Mouse (Mus musculus) urinary bladder, adult 2 months (tissue): Measurements from ENCODE around the gene Vmn1r120. TPM values are rescaled to one million over a fixed set of nuclear protein-coding genes. Genes with fewer than 3 reads are reported as not detected.
"Not testable (repeated sequence)": the region's sequence is repeated elsewhere in the genome, so short reads cannot be mapped to it uniquely, and the experiment has no call there.

ENCODE experiments used
- DNase-seq: peaks from one replicate; pipeline ENCODE4 v3.0.0; 2022; ENCODE audit warnings: low spot score
- polyA plus RNA-seq: library from polyadenylated mRNA; depleted of rRNA; stranded (reverse); fragments of >200 nt; gene quantifications from 2 replicates; pipeline ENCODE4 v1.2.3, GENCODE M21; 2012; rRNA removed

The Vmn1r120 gene
- polyA plus RNA-seq: not detected in 2 replicates

DNA sequence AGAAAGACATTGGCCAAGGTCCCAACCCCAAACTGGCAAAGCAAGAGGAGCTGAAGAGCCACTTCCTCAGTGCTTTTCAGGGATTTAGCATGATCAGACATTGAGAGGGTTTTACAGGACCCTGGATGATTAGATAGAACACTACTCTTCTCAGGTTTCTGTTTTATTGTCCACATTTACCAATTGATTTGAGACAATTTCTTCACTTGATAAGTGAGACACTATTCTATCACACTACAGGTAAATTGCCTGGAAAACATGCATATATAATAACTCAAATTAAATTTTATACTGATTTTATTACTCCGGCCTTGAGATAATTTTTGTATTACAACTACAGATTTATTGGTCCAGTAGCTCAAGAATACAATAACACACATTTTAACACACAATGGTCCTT, at the start of gene Vmn1r120:
Gene Vmn1r120, minus strand, starts transcription at position 101 of the 400 bp plus-strand sequence.
- not testable (repeated sequence) for DNase-seq

DNA sequence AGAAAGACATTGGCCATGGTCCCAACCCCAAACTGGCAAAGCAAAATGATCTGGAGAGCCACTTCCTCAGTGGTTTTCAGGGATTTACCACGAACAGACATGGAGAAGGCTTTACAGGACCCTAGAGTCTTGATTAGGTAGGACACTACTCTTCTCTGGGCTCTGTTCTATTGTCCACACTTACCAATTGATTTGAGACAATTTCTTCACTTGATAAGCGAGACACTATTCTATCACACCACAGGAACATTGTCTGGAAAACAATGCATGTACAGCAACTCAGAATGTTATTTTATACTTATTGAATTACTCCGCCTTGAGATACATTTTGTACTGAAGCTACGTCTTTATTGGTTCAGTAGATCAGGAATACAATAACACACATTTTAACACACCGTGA, 44.8 kb upstream of the Vmn1r120 start, which contains the start of gene Vmn1r121:
Gene Vmn1r121, minus strand, starts transcription at position 101 of the 400 bp plus-strand sequence.
- not testable (repeated sequence) for DNase-seq

DNA sequence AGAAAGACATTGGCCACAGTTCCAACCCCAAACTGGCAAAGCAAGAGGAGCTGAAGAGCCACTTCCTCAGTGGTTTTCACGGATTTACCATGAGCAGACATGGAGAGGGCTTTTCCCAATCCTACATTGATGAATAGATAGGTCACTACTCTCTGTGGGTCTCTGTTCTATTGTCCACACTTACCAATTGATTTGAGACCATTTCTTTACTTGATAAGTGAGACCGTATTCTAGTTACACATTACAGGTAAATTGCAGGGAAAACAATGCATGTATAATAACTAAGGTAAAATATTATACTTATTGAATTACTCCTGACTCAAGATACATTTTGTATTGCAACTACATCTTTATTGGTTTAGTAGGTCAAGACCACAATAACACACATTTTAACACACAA, 41.2 kb downstream of the Vmn1r120 start, which contains the start of gene Vmn1r119:
Gene Vmn1r119, minus strand, starts transcription at position 101 of the 400 bp plus-strand sequence.
- DNase-seq: not testable (repeated sequence)

Other genes with a start within 250 kb of the Vmn1r120 start
- not detected in 2 replicates for gene Vmn1r114, start 241.6 kb downstream of the Vmn1r120 start, polyA plus RNA-seq
- not detected in 2 replicates for gene Vmn1r115, start 208.8 kb downstream of the Vmn1r120 start, polyA plus RNA-seq
- gene Vmn1r116, start 181.5 kb downstream of the Vmn1r120 start, polyA plus RNA-seq: not detected in 2 replicates
- not detected in 2 replicates for gene Vmn1r117, start 169.7 kb downstream of the Vmn1r120 start, polyA plus RNA-seq
- gene Vmn1r118, start 141.4 kb downstream of the Vmn1r120 start, polyA plus RNA-seq: not detected in 2 replicates
- not detected in 2 replicates for gene Vmn1r119, start 41.3 kb downstream of the Vmn1r120 start, polyA plus RNA-seq
- gene Vmn1r121, start 44.7 kb upstream of the Vmn1r120 start, polyA plus RNA-seq: not detected in 2 replicates
- gene Vmn1r122, start 80.3 kb upstream of the Vmn1r120 start, polyA plus RNA-seq: not detected in 2 replicates
- gene Vmn1r123, start 108.4 kb upstream of the Vmn1r120 start, polyA plus RNA-seq: not detected in 2 replicates
- gene Gm5157, start 136.6 kb upstream of the Vmn1r120 start, polyA plus RNA-seq: not detected in 2 replicates
- gene Vmn1r124, start 206.8 kb upstream of the Vmn1r120 start, polyA plus RNA-seq: not detected in 2 replicates
- gene Vmn1r125, start 218.4 kb upstream of the Vmn1r120 start, polyA plus RNA-seq: not detected in 2 replicates
- not detected in 2 replicates for gene Vmn1r126, start 247.7 kb upstream of the Vmn1r120 start, polyA plus RNA-seq